Mouse (Mus musculus) midbrain, postnatal 0 days (tissue): ENCODE measurements around the gene Glipr1l1. TPM values are rescaled to one million over a fixed set of nuclear protein-coding genes. Genes with fewer than 3 reads are reported as not detected.
"Not testable (repeated sequence)": the region's sequence is repeated elsewhere in the genome, so short reads cannot be mapped to it uniquely, and the experiment has no call there.

ENCODE experiments used
- ATAC-seq: fragments of 200-750 bp; cut with Nextera tagmentation; 2 replicates; pipeline ENCODE4 v1.8.0; 2017; ENCODE audit warnings: moderate number of reproducible peaks, mild to moderate bottlenecking, moderate TSS enrichment, moderate library complexity; ENCODE audit not compliant: low FRiP score
- DNase-seq: peaks from one replicate; pipeline ENCODE4 v3.0.0-alpha.2; 2015; ENCODE audit warnings: low spot score
- H3K27ac ChIP-seq: fragments of 300-500 bp; sonication (generic); 2 replicates; pipeline ENCODE4 v1.5.1; 2014; ENCODE audit warnings: low read depth, mild to moderate bottlenecking, low read length, mixed read lengths
- H3K27me3 ChIP-seq: fragments of 300-500 bp; sonication (generic); 2 replicates; pipeline ENCODE4 v1.6.1; 2014; ENCODE audit warnings: low read length, control low read depth, mixed read lengths; ENCODE audit not compliant: insufficient read depth
- H3K36me3 ChIP-seq: fragments of 300-500 bp; sonication (generic); 2 replicates; pipeline ENCODE4 v1.6.1; 2014; ENCODE audit warnings: low read length, control low read depth, mixed read lengths; ENCODE audit not compliant: insufficient read depth
- H3K4me1 ChIP-seq: fragments of 300-500 bp; sonication (generic); 2 replicates; pipeline ENCODE4 v1.6.1; 2014; ENCODE audit warnings: mild to moderate bottlenecking, control low read depth, antibody characterized with exemption, low read length, mixed read lengths; ENCODE audit not compliant: insufficient read depth
- H3K4me2 ChIP-seq: fragments of 300-500 bp; sonication (generic); 2 replicates; pipeline ENCODE4 v1.6.1; 2014; ENCODE audit warnings: low read depth, mild to moderate bottlenecking, low read length, mixed read lengths; ENCODE audit not compliant: poor library complexity, severe bottlenecking
- H3K4me3 ChIP-seq: fragments of 300-500 bp; sonication (generic); 2 replicates; pipeline ENCODE4 v1.5.1; 2014; ENCODE audit warnings: low read depth, mild to moderate bottlenecking, low read length, moderate library complexity
- H3K9ac ChIP-seq: fragments of 300-500 bp; sonication (generic); replicated peaks from 2 replicates; pipeline ENCODE4 v1.6.1; 2014; ENCODE audit warnings: mild to moderate bottlenecking, low read length, moderate library complexity, mixed read lengths; ENCODE audit not compliant: poor library complexity, severe bottlenecking
- H3K9me3 ChIP-seq: fragments of 300-500 bp; sonication (generic); 2 replicates; pipeline ENCODE4 v1.6.1; 2016; ENCODE audit warnings: low read length, control low read depth
- CTCF ChIP-seq: IDR thresholded peaks from 2 replicates; pipeline ENCODE4 v1.5.1; 2016; ENCODE audit warnings: antibody characterized with exemption, mild to moderate bottlenecking
- WGBS: fragments of 180-500 bp; shearing (Covaris S2); extraction: QIAGEN DNeasy Blood & Tissue Kit; methylation state at CpG from one replicate; pipeline ENCODE4 v1.1.7; 2014; 5-methylcytosine and 5-hydroxymethylcytosine counted together
- polyA plus RNA-seq: library from polyadenylated mRNA; unstranded; fragments of >200 nt; fragmentation: Nextera tagmentation; extraction: Ambion mirVana; gene quantifications from 2 replicates; pipeline ENCODE4 v1.2.1, GENCODE M21; 2015
- total RNA-seq: library from RNA; depleted of rRNA; stranded (reverse); fragments of >200 nt; gene quantifications from 2 replicates; pipeline ENCODE4 v1.2.3, GENCODE M21; 2014; rRNA removed

Glipr1l1 gene
- total RNA-seq (0.77 TPM in 1 of 2 replicates, not detected in the other), polyA plus RNA-seq (0.17 TPM in 1 of 2 replicates, not detected in the other)

- no peak within 1 kb of the TSS for H3K27ac ChIP-seq
- no peaks in the 10 kb centered on the region for H3K27me3 ChIP-seq
- no peak within 1 kb of the TSS for H3K9ac ChIP-seq
- H3K4me2 ChIP-seq = 0 out of 2 replicates have a peak within 1 kb of the TSS, but pooled peaks have one; percentile 4
- no peaks in the 10 kb centered on the region for H3K4me1 ChIP-seq
- peak; percentile 83 for TF ChIP-seq CTCF
- H3K36me3 ChIP-seq = no peaks in the 10 kb centered on the region
- no peaks in the 10 kb centered on the region for H3K9me3 ChIP-seq
- no peak within 1 kb of the TSS for H3K4me3 ChIP-seq
- WGBS = 26% methylated on average over 14 of the region's 14 CpGs
- DNase-seq = peak; percentile 92
- peak; percentile 94 for ATAC-seq
Measured at GRCm38 (mm10) chr10:112059702-112060582, at the start of gene Glipr1l1. Gene Glipr1l1 (plus strand): TSS chr10:112060189.

GRCm38 (mm10) chr10:112023585-112023984, 36.4 kb upstream of the Glipr1l1 start:
- Histone ChIP-seq H3K36me3 (no peaks in the 10 kb centered on the region), H3K27me3 (no peaks in the 10 kb centered on the region), H3K4me3 (no peak overlapping the region), H3K9me3 (no peaks in the 10 kb centered on the region), H3K9ac (no peak overlapping the region), H3K4me2 (no peak overlapping the region), H3K4me1 (no peaks in the 10 kb centered on the region), H3K27ac (no peak overlapping the region)
- DNase-seq (no peak), ATAC-seq (no peak)
- TF ChIP-seq CTCF = no peak
- WGBS = 71% methylated on average over 2 of the region's 2 CpGs

- not testable (repeated sequence) for H3K27ac ChIP-seq, DNase-seq, ATAC-seq, H3K36me3 ChIP-seq, H3K4me1 ChIP-seq, H3K27me3 ChIP-seq, H3K4me2 ChIP-seq, H3K9ac ChIP-seq, H3K9me3 ChIP-seq, H3K4me3 ChIP-seq
- WGBS = 46% methylated on average over 3 of the region's 3 CpGs
Measured at GRCm38 (mm10) chr10:112028689-112029088, 31.3 kb upstream of the Glipr1l1 start.

- H3K9ac ChIP-seq, DNase-seq: not testable (repeated sequence)
Measured at GRCm38 (mm10) chr10:112043523-112043922, 16.5 kb upstream of the Glipr1l1 start.

GRCm38 (mm10) chr10:112044283-112044682, 15.7 kb upstream of the Glipr1l1 start:
- DNase-seq, H3K27ac ChIP-seq, H3K9ac ChIP-seq, H3K4me3 ChIP-seq, H3K27me3 ChIP-seq, H3K4me1 ChIP-seq, H3K36me3 ChIP-seq, H3K9me3 ChIP-seq: not testable (repeated sequence)
- 34% methylated on average over 14 of the region's 14 CpGs for WGBS
- peak; percentile 68; the same call in 1 of the 2 replicates for ATAC-seq
- H3K4me2 ChIP-seq = peak overlapping the region; percentile 32; the same call in 1 of the 2 replicates

More at GRCm38 (mm10) chr10:112043523-112043922, 16.5 kb upstream of the Glipr1l1 start:
- H3K4me3 ChIP-seq, H3K27ac ChIP-seq, H3K36me3 ChIP-seq, H3K4me2 ChIP-seq, H3K4me1 ChIP-seq, H3K9me3 ChIP-seq, H3K27me3 ChIP-seq, ATAC-seq: not testable (repeated sequence)
- WGBS = 85% methylated on average over 9 of the region's 9 CpGs

- Histone ChIP-seq H3K4me3 (no peak overlapping the region), H3K4me2 (no peak overlapping the region), H3K27ac (no peak overlapping the region), H3K9ac (no peak overlapping the region), H3K4me1 (no peaks in the 10 kb centered on the region), H3K27me3 (no peaks in the 10 kb centered on the region), H3K36me3 (no peaks in the 10 kb centered on the region), H3K9me3 (no peaks in the 10 kb centered on the region)
- no peak for TF ChIP-seq CTCF
- DNase-seq (no peak), ATAC-seq (no peak)
Measured at GRCm38 (mm10) chr10:112051220-112051619, 8.8 kb upstream of the Glipr1l1 start.

- 60% methylated on average over 2 of the region's 2 CpGs for WGBS
Measured at GRCm38 (mm10) chr10:112051956-112052355, 8.0 kb upstream of the Glipr1l1 start.

GRCm38 (mm10) chr10:112060583-112060934, 570 bp downstream of the Glipr1l1 start:
- H3K4me3 ChIP-seq, H3K9me3 ChIP-seq, H3K4me2 ChIP-seq, DNase-seq, H3K4me1 ChIP-seq, H3K27me3 ChIP-seq, H3K36me3 ChIP-seq, H3K27ac ChIP-seq, ATAC-seq, H3K9ac ChIP-seq: not testable (repeated sequence)
- 66% methylated on average over 6 of the region's 6 CpGs for WGBS

More at GRCm38 (mm10) chr10:112051956-112052355, 8.0 kb upstream of the Glipr1l1 start:
- H3K9me3 ChIP-seq, H3K36me3 ChIP-seq, ATAC-seq, DNase-seq, H3K27ac ChIP-seq, H3K9ac ChIP-seq, H3K27me3 ChIP-seq, H3K4me3 ChIP-seq, H3K4me1 ChIP-seq, H3K4me2 ChIP-seq: not testable (repeated sequence)
